Mouse (Mus musculus) testis, adult 2 months (tissue): ENCODE measurements around the gene Ubr4. TPM values are rescaled to one million over a fixed set of nuclear protein-coding genes. Genes with fewer than 3 reads are reported as not detected.
"Not testable (repeated sequence)": the region's sequence is repeated elsewhere in the genome, so short reads cannot be mapped to it uniquely, and the experiment has no call there.

Source experiments
- H3K27ac ChIP-seq: fragments of 200-500 bp; 2 replicates; pipeline ENCODE4 v1.5.1; 2012; ENCODE audit warnings: low read depth, low read length; ENCODE audit not compliant: control insufficient read depth, insufficient read depth
- H3K27me3 ChIP-seq: fragments of 200-500 bp; 2 replicates; pipeline ENCODE4 v1.6.1; 2012; ENCODE audit warnings: mild to moderate bottlenecking, low read length, moderate library complexity; ENCODE audit not compliant: control insufficient read depth, insufficient read depth
- H3K36me3 ChIP-seq: fragments of 200-500 bp; 2 replicates; pipeline ENCODE4 v1.6.1; 2012; ENCODE audit warnings: mild to moderate bottlenecking, low read length; ENCODE audit not compliant: control insufficient read depth, insufficient read depth
- H3K4me1 ChIP-seq: fragments of 200-500 bp; 2 replicates; pipeline ENCODE4 v1.6.1; 2012; ENCODE audit warnings: low read length; ENCODE audit not compliant: control insufficient read depth, insufficient read depth
- H3K4me3 ChIP-seq: fragments of 200-500 bp; 2 replicates; pipeline ENCODE4 v1.5.1; 2012; ENCODE audit warnings: low read depth, mild to moderate bottlenecking, low read length, moderate library complexity, mixed read lengths; ENCODE audit not compliant: control insufficient read depth
- CTCF ChIP-seq: fragments of 200-500 bp; IDR thresholded peaks from 2 replicates; pipeline ENCODE4 v1.5.1; 2012; ENCODE audit warnings: low read depth, mild to moderate bottlenecking, inconsistent platforms, low read length, moderate library complexity; ENCODE audit not compliant: control insufficient read depth, insufficient read depth, insufficient replicate concordance
- POLR2A ChIP-seq: fragments of 200-500 bp; IDR thresholded peaks from 2 replicates; pipeline ENCODE4 v1.6.1; 2012; ENCODE audit warnings: low read depth, mild to moderate bottlenecking, inconsistent platforms, low read length, moderate library complexity; ENCODE audit not compliant: control insufficient read depth
- polyA plus RNA-seq: library from polyadenylated mRNA; depleted of rRNA; stranded (reverse); fragments of >200 nt; gene quantifications from 2 replicates; pipeline ENCODE4 v1.2.3, GENCODE M21; 2012; rRNA removed

Gene Ubr4
- polyA plus RNA-seq, 1 experiment = 312 TPM

DNA sequence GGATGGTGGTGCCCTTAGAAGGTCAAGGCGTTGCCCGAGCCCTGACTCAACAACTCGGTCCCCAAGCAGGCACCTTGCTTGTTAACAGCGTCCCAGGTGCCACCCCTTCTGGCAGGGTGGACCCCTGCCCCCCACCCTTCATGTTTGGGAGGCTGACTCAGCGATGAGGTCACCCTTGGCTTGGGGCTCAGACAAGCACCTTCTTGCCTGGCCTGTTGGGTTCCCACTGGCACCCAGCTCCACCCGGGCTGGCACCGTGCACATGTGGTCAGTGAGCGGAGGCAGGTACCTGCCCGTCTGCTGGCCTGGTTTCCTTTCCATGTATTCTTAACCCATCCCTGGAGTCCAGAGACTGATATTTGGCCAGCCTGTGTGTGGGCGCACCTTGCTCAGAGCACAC, 169.5 kb downstream of the Ubr4 start:
- Histone ChIP-seq H3K4me3 (no peak overlapping the region), H3K27ac (no peak overlapping the region), H3K36me3 (no peaks in the 10 kb centered on the region), H3K4me1 (no peaks in the 10 kb centered on the region), H3K27me3 (no peaks in the 10 kb centered on the region)
- no peak for TF ChIP-seq CTCF
- TF ChIP-seq POLR2A = no peak

DNA sequence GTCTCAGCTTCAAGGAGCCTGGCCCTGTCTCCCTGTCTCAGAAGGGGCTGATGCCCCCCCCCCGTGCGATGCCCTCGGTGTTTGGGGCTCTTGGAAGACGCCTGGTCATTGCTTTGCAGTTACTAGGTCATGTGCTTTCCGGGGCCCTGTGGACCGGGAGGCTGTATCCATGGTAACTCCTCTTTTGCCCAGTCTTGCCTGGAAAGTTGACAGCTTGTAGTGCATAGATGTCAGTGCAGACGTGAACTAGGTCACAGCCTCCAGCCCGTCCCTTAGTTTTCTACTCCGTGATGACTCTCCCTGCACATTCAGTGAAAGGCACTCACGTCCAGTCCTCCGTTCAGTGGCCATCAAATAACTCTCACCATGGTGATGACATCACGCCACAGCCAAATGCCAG, 174.1 kb downstream of the Ubr4 start:
- TF ChIP-seq CTCF = no peak
- no peak for TF ChIP-seq POLR2A
- no peaks in the 10 kb centered on the region for H3K4me1 ChIP-seq
- no peak overlapping the region for H3K27ac ChIP-seq
- H3K36me3 ChIP-seq = no peaks in the 10 kb centered on the region
- no peak overlapping the region for H3K4me3 ChIP-seq
- no peaks in the 10 kb centered on the region for H3K27me3 ChIP-seq

DNA sequence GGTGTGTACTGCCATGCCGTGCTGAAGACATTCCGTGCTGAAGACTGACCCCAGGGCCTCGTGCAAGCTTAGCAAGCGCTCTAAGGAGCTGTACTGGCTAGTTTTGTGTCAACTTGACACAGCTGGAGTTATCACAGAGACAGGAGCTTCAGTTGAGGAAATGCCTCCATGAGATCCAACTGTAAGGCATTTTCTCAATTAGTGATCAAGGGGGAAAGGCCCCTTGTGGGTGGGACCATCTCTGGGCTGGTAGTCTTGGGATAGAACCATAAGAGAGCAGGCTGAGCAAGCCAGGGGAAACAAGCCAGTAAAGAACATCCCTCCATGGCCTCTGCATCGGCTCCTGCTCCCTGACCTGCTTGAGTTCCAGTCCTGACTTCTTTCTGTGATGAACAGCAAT, 177.8 kb downstream of the Ubr4 start, which contains the start of gene Iffo2:
Gene Iffo2 (plus strand): TSS at position 301 of the 400 bp plus-strand sequence.
- H3K4me1 ChIP-seq, H3K36me3 ChIP-seq, H3K27me3 ChIP-seq, H3K4me3 ChIP-seq, H3K27ac ChIP-seq: not testable (repeated sequence)

DNA sequence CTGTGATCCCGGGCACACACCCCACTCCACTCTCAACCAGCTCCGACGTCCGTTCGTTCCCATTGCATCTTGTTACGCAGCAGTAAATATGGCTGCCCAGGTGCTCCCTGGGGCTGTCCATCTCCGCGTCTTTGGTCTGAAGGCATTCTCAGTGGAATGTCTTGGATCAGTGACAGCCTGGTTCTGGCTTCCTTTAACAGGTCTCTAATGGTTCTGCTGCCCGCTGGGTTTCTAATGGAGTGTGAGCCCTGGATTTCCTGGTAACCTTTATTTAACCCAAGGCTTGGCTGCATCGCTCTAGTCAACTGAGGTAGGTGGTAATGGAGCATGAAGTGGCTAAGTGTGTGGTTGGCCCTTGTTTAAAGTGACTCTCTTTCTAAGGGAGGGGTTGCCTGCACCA, 179.7 kb downstream of the Ubr4 start:
- Histone ChIP-seq H3K4me3 (no peak overlapping the region), H3K27me3 (no peaks in the 10 kb centered on the region), H3K36me3 (no peaks in the 10 kb centered on the region), H3K27ac (no peak overlapping the region), H3K4me1 (no peaks in the 10 kb centered on the region)
- TF ChIP-seq POLR2A = no peak
- no peak for TF ChIP-seq CTCF

DNA sequence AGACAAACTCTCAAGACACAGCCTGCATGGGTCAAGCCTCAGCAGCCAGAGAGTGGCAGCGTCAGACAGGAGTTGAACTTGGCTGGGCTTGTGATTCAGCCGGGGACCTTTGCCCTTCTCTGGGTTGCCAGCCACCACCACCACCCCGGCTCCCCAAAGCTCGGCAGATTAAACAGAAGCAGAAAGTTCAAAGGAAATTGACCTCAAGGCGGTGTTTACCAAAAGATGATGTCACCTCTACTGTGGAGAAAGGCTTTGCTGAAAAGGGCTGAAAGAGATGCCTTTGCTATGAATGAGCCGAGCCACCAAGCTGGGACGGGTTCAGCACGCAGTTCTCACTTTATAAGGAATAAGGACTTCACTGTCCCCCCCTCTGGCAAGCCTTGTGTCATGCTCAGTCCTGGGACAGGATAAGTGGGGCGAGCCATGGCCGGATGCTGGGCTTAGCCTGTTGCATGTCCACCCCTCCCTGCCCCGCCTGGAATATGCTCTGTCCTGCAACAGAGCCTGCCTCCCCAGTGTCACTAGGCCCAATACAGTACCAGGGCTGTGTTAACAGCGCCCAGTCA, 182.8 kb downstream of the Ubr4 start:
- H3K27me3 ChIP-seq = no peaks in the 10 kb centered on the region
- H3K27ac ChIP-seq = no peak overlapping the region
- H3K36me3 ChIP-seq = no peaks in the 10 kb centered on the region

DNA sequence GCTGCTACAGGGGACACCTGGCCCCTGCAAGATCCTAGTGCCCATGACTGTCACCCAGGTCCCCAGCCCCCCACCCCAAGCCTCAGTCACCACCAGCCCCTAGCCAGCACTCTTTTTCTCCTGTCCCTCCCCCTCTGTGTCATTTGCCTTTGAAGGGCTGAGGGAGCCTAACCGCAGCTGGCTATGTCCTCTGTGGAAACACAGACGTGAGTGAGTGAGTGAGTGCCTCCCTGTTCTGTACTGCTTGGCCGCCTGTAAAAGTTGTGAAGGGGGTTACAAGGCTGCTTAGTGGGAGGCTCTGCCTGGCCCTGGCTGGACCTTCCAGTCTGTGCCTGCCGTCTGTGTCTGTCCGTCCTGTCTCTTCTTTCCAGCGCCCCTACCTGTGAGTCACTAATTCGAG, 183.3 kb downstream of the Ubr4 start:
- H3K36me3 ChIP-seq = no peaks in the 10 kb centered on the region
- H3K4me1 ChIP-seq = no peaks in the 10 kb centered on the region
- no peak overlapping the region for H3K27ac ChIP-seq
- TF ChIP-seq CTCF = no peak
- H3K27me3 ChIP-seq = no peaks in the 10 kb centered on the region
- H3K4me3 ChIP-seq = no peak overlapping the region

More for the DNA sequence above, 182.8 kb downstream of the Ubr4 start:
- Histone ChIP-seq H3K4me3 (no peak overlapping the region), H3K4me1 (no peaks in the 10 kb centered on the region)
- TF ChIP-seq POLR2A (no peak), CTCF (no peak)

DNA sequence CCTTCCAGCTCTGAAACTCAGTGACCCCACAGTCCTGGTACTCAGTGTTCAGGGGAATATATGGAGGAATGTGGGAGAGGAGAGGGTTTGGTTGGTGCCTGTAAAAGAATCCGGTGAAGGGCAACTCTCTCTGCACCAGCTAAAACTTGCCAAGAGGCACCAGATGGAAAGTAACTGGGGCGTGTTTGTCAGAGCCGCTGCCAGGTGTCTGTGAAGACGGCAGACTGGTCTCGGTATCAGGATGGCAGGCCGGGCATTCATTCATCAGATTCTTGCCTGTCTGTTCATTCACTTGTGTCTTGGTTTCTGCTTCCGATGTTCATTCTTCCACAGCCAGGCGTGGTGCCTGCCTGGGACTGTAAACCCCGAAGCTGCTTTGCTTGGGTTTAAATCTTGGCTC, 184.3 kb downstream of the Ubr4 start:
- H3K27me3 ChIP-seq = no peaks in the 10 kb centered on the region
- TF ChIP-seq POLR2A (no peak), CTCF (no peak)

More for the DNA sequence above, 184.3 kb downstream of the Ubr4 start:
- H3K4me1 ChIP-seq = no peaks in the 10 kb centered on the region
- no peak overlapping the region for H3K27ac ChIP-seq
- H3K36me3 ChIP-seq = no peaks in the 10 kb centered on the region
- no peak overlapping the region for H3K4me3 ChIP-seq

Other genes starting within 250 kb of the Ubr4 start
- gene Minos1, start 221.5 kb upstream of the Ubr4 start, polyA plus RNA-seq = 145 and 152 TPM in 2 replicates
- 286 and 311 TPM in 2 replicates for gene Capzb, start 159.7 kb upstream of the Ubr4 start, polyA plus RNA-seq
- gene Pqlc2, start 41.9 kb upstream of the Ubr4 start, polyA plus RNA-seq = 5.5 and 5.7 TPM in 2 replicates
- gene Akr7a5, start 41.9 kb upstream of the Ubr4 start, polyA plus RNA-seq = 19.7 and 20.7 TPM in 2 replicates
- gene Mrto4, start within 50 bp of the Ubr4 start, polyA plus RNA-seq = 90.5 TPM in 2 replicates
- gene Emc1, start within 50 bp of the Ubr4 start, polyA plus RNA-seq = 12.6 and 14.4 TPM in 2 replicates
- 1.2 TPM in 2 replicates for gene Iffo2, start 177.9 kb downstream of the Ubr4 start, polyA plus RNA-seq